Mouse (Mus musculus) thymus, postnatal 10 days (tissue): ENCODE data around the gene Tbc1d9b.
"Not testable (repeated sequence)": the region's sequence is repeated elsewhere in the genome, so short reads cannot be mapped to it uniquely, and the experiment has no call there.

ENCODE experiments used
- DNase-seq, 2 experiments: peaks; one replicate each; pipeline ENCODE4 v3.0.0; 2021; ENCODE audit warnings: low spot score in 2 of 2

Gene Tbc1d9b

GRCm38 (mm10) chr11:50130811-50131766, at the start of gene Tbc1d9b:
Tbc1d9b (plus strand) TSS chr11:50131396.
- DNase-seq, result peak; percentile 82 to 94

GRCm38 (mm10) chr11:50086211-50086610, 45.0 kb upstream of the Tbc1d9b start:
- no peak for DNase-seq

GRCm38 (mm10) chr11:50089840-50090239, 41.4 kb upstream of the Tbc1d9b start:
- DNase-seq, result no peak

- DNase-seq, result no peak
Observed at GRCm38 (mm10) chr11:50090982-50091675, 40.1 kb upstream of the Tbc1d9b start.

GRCm38 (mm10) chr11:50091681-50092080, 39.5 kb upstream of the Tbc1d9b start:
- DNase-seq, result no peak

GRCm38 (mm10) chr11:50095661-50096060, 35.5 kb upstream of the Tbc1d9b start:
- DNase-seq, result no peak

GRCm38 (mm10) chr11:50097091-50097490, 34.1 kb upstream of the Tbc1d9b start:
- no peak for DNase-seq

GRCm38 (mm10) chr11:50098961-50099481, 32.2 kb upstream of the Tbc1d9b start:
- no peak for DNase-seq

- DNase-seq, result no peak
Observed at GRCm38 (mm10) chr11:50099692-50100091, 31.5 kb upstream of the Tbc1d9b start.

GRCm38 (mm10) chr11:50100548-50101307, 30.5 kb upstream of the Tbc1d9b start:
- DNase-seq, result no peak

GRCm38 (mm10) chr11:50101962-50102361, 29.2 kb upstream of the Tbc1d9b start:
- not testable (repeated sequence) for DNase-seq

- no peak for DNase-seq
Observed at GRCm38 (mm10) chr11:50104016-50104415, 27.2 kb upstream of the Tbc1d9b start.

- DNase-seq, result no peak
Observed at GRCm38 (mm10) chr11:50105237-50105636, 26.0 kb upstream of the Tbc1d9b start.

GRCm38 (mm10) chr11:50106024-50106423, 25.2 kb upstream of the Tbc1d9b start:
- DNase-seq, result no peak

GRCm38 (mm10) chr11:50108823-50109244, 22.4 kb upstream of the Tbc1d9b start:
- no peak for DNase-seq

- DNase-seq, result peak; percentile 76 to 90
Observed at GRCm38 (mm10) chr11:50114329-50114728, 16.9 kb upstream of the Tbc1d9b start.

- no peak for DNase-seq
Observed at GRCm38 (mm10) chr11:50122631-50123081, 8.5 kb upstream of the Tbc1d9b start.

GRCm38 (mm10) chr11:50127781-50128180, 3.4 kb upstream of the Tbc1d9b start:
- no peak for DNase-seq

- DNase-seq, result no peak
Observed at GRCm38 (mm10) chr11:50131801-50132201, 605 bp downstream of the Tbc1d9b start.

- no peak for DNase-seq
Observed at GRCm38 (mm10) chr11:50132265-50132664, 1.1 kb downstream of the Tbc1d9b start.

GRCm38 (mm10) chr11:50134136-50134859, 3.1 kb downstream of the Tbc1d9b start:
- no peak for DNase-seq
